Mouse (Mus musculus): ENCODE results near the gene Sgk2. TPM values are rescaled to one million over a fixed set of nuclear protein-coding genes. Genes with fewer than 3 reads are reported as not detected.

Gene Sgk2
- not detected for total RNA-seq (2021)
- long read RNA-seq, experiment 1 = 0 reads
- long read RNA-seq, experiment 2 = 0 reads

DNA sequence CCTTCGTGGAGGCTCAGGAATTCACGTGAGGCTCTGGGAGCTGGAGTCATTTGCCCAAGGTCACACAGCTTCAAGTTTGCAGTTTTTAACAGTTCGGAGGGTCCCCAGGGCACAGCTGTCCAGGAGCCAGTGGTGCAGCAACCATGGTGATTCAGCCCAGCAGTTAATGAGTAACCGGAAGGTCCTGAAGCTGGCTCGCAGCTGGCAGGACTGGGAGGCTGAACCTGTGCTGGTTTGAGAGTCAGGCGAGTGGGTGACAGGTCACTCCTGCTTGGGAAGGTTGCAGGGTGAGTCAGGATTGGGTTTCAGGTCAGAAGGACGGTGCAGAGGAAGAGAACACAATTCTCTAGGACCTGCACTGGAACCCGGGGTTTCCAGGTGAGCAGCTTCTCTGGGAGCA lies at the start of gene Sgk2:
Sgk2 (plus strand) TSS at position 113 of the 400 bp plus-strand sequence.
- DNase-seq = no peak

DNA sequence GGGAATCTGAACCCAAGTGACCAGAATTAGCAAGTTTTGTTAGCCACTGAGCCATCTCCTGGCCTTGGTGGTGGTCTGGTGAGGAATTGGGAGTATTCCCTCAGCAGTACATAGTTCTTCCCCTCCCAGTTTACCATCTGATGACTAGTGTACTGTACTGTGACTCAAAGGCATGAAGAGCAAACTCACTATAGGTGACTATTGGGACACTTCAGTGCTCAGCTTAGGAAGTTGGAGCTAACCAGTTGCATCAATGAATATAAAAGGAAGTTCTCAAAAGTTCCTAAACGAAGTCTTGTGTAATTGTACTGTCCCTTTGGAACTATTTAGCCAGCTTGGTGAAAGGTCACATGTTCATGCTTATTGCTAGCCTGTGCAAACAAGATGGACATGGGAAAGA lies 47.6 kb upstream of the Sgk2 start:
- DNase-seq = no peak

- DNase-seq = peak; percentile 14 to 34
Observed at GRCm38 (mm10) chr2:162943148-162943846, 43.8 kb upstream of the Sgk2 start, which contains the start of gene L3mbtl1. TSS of gene L3mbtl1 (plus strand) at chr2:162943472.

GRCm38 (mm10) chr2:162943931-162944330 lies 43.2 kb upstream of the Sgk2 start:
- DNase-seq = no peak

DNA sequence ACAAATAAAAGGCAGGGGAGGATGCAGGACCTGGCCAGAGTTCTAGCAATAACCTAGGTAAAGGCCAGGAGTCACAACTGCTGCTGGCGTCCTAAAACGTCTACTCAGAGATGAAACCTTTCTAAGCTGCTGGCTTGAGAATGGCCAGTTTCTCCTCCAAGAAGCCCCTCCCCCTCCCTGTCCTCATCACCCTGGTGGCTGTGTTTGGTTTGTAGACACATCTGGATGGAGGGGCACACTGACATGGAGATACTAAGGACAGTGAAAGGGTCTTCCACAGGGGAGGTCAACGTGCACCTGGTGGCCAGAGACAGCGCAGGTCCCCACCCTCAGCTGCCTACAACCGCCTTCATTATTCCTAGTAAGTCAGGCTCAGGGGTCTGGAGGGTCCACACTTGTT lies 40.2 kb upstream of the Sgk2 start:
- no peak for DNase-seq

DNA sequence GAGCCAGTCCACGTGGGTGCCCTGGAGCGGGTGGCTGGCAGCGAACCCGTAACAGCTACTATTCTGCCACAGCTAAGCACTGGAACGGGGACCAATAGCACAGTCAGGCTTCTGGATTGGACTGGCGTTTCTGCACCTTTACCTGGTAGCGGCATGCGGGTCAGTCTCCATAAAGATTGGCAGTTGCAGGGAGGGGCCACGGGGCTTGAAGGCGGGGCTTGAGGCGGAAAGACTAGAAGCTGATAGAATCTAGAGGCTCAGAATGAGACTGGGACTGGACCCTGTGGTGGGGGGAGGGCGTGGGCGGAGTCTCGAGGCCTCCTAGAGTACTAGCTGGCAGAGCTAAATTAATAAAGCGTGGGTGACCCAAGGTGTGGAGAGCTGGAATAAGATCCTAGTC lies 39.4 kb upstream of the Sgk2 start:
- DNase-seq = no peak

DNA sequence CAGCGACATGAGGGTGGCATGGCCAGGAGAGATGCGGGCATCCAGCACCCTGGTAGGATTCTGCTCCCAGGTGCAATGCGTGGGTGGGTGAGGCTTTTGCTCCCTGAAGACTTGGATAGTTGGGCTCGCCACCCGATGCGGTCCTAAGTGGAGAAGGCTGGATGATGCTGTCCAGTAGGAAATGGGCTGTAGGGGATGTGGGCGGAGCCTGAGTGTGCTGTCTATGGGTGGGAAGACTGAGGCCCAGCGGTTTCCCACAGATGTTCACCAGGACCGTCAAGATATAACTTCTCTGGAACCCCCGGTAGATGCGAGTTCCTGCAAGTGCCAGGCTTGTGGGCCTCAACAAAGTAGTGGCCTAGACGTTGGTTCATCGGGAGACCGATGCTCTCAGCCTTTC lies 38.9 kb upstream of the Sgk2 start:
- no peak for DNase-seq

DNA sequence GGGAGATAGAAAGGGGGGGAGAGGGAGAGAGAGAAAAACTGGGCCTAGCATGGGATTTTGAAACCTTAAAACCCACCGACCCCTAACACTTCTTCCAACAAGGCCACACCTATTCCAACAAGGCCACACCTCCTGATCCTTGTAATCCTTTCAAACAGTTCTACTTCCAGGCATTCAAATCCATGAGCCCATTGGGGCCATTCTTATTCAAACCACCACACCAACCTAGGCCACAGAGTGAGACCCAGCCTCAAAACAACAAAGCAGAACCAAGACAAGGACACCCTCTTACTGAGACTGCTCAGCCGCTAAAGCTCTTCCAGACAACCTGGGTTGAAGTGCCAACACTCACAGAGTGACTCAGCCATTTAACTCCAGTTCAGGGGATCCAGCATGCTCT lies 36.4 kb upstream of the Sgk2 start:
- DNase-seq = no peak

- no peak for DNase-seq
Observed at GRCm38 (mm10) chr2:162956843-162957242, 30.3 kb upstream of the Sgk2 start.

DNA sequence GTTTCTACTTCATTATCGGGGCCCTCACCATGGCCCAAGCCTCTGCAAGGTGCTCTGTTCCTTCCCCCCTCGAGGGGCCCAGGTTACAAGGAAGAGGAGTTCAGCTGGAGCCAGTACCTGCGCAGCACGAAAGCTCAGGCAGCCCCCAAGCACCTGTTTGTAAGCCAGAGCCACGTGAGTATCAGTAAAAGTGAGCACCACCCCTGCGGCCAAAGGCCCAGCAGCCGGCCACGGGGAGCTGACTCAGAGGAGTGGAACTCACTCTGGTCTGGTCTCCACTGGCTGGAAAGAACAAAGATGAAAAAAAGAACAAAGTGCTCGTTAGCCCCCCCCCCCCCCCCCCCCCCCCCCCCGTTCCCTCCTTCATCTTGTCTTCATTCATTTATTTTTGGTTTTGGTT lies 25.8 kb upstream of the Sgk2 start:
- DNase-seq = no peak

DNA sequence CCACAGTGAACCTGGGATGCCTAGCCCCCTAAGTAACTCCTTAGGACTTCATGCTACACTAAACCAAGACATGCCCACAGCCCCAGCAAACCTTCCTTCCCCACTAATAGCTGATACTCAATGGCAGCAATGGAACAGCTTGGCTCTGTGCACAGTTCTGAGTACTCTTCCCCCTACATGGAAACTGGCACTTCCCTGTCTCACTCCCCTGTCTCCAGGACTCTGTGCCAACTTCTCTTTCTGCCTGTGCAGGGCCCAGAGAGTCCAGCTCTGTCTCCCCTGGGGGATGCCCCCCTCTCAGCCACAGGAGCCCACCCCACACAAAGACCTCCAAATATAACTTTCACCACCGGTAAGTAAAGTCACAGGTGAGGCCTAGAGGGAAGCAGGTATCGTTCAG lies 20.4 kb upstream of the Sgk2 start:
- DNase-seq = no peak

- DNase-seq = peak; percentile 29 to 68
Observed at GRCm38 (mm10) chr2:162968357-162968756, 18.8 kb upstream of the Sgk2 start.

DNA sequence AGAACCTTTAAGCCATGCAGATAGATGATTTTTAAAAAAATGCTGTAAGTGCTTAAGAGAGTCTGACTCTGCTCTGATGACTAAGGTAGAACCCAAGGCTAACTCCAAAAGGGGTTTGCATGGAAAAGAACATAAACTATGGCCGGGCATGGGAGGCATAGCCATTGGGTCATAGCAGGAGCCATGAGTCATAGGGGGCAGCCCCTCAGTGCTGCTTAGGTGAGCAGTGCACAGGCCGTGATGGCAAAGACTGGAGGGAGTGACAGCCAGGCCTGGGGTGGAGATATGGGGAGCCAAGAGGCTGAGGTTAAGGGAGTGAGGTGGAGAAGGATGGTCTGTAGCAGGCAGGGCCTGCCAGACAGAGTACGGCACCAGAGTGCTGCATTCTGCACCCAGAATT lies 18.0 kb upstream of the Sgk2 start:
- no peak for DNase-seq

GRCm38 (mm10) chr2:162970896-162971295 lies 16.2 kb upstream of the Sgk2 start:
- no peak for DNase-seq

DNA sequence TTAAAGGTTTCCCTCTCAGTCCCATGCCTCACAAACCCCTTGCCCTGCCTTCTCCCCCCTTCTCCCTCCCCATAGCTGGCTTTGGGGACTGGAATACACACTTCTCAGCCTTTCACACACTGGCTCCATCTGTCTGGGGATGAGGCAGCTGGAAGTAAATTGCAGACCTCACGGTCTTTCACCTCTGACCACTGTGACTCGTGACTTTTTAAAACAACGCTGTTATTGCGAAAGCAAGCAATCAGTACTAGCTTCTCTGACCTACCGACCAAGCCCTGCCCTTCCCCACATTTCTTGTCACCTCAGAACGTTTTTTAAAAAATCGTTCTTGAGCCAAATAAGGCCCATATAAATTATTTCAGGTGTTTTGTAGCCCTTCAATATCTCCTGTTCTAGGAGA lies 14.4 kb upstream of the Sgk2 start:
- DNase-seq = no peak

DNA sequence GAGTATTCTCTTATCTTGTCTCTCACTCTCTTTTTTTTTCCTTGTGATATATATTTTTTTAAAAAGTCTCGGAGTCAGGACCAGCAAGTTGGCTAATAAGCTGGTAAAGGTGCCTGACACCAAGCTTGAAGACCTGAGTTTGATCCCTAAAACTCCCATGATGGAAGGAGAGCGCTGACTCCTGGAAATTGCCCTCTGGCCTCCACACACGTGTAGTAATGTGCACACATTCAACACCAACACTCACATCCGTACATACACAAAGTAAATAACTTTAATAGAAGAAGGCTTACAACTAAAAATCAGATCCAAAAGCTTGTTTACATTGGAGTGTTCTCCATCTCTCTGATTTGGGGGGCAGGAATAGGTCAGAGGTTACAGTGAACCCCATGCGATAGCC lies 13.9 kb upstream of the Sgk2 start:
- no peak for DNase-seq

- DNase-seq = no peak
Observed at GRCm38 (mm10) chr2:162973637-162974036, 13.5 kb upstream of the Sgk2 start.

DNA sequence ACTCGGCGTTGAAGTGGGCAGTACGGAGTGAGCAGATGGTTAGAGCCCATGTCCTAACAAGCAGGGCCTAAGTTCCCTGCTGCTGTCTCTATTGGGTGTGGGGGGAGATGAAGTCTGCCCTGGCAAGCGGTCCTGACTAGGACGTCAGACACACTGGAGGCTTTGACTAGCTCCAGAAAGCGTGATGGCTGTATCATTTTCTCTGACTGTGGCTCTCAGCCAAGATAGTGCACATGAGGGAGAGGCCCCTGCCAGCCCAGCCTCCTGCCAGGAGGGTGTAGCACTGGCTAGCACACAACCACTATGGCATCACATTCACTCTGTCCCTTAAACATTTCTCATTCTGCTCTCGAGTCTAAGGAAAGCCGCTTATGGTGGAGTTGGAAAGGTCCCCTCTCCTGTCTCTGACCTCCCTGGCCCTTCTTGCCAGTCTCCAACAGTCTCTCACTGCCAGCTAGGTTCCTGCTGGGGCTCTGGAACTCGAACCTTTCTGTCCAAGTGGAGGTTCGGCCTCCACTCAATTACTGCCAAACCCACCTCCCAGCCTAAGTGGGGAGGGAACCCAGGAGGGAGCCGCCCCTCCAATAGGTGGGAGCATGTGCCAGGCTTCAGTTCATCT lies 11.9 kb upstream of the Sgk2 start:
- peak; percentile 48 to 61 for DNase-seq

- peak; percentile 61 to 78 for DNase-seq
Observed at GRCm38 (mm10) chr2:162976001-162976400, 11.1 kb upstream of the Sgk2 start.

- no peak for DNase-seq
Observed at GRCm38 (mm10) chr2:162984381-162984780, 2.7 kb upstream of the Sgk2 start.

DNA sequence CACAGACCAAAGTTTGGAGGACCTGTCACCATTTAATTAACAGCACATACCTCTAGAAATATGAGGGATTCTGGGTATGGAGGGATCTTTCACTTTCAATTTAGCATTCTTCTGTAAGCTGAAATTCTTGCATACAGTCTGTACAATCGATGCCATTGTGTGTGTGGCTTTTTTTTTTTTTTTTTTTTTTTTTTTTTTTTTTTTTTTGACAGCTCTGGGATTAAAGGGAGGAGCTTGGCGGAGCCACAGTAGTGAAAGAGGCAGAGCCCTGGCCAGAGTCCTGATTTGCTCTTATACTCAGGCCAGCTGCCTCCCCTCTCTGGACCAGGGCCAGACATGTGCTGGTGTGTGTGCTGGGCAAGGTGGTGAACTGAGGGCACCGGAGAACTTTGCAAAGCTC lies 1.2 kb upstream of the Sgk2 start:
- peak; percentile 60 to 67 for DNase-seq

- DNase-seq = no peak
Observed at GRCm38 (mm10) chr2:162986764-162987163, 366 bp upstream of the Sgk2 start.

DNA sequence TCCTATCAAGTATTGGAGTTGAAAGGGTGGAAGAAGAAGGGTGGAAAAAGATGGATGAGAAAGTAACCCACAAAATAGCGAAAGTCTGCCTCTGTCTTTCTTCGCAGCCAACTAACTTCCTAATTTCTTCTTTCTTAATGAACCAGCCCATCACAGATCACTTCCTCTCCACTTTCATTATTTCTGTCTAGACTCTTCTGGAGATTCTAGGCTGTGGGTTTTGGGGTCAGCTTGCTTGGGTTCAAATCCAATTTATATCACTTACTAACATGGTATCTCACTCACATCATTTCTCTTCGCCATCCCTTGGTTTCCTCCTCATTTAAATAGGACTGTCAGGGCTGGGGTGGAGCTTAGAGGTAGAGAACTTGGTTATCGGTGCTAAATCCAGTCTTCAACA lies 1.1 kb downstream of the Sgk2 start:
- DNase-seq = no peak

Data from heart, adult 18-20 months (tissue).